8 mouse cellular contexts compared by ENCODE assay signal in genomic region chr5:30922581-30923041, GRCm38 (mm10). TPM values are rescaled to one million over a fixed set of nuclear protein-coding genes. Genes with fewer than 3 reads are reported as not detected.
A peak's percentile ranks its signal among the peaks of the same experiment; 100 is the strongest.
DNase-seq lines count a peak whose midpoint lies in the region; ATAC-seq and TF ChIP-seq lines count a peak whose summit lies in the region.

No protein-coding gene starts in this region.

- peaks cover 35% of the 10 kb centered on the region for H3K4me1 ChIP-seq in erythroblast, embryonic 14.5 days (ENCODE audit: control insufficient read depth)
- H3K4me1 ChIP-seq in ES-Bruce4 (ENCODE audit: control insufficient read depth, insufficient read depth, low read length) = peaks cover 4% of the 10 kb centered on the region
- peaks cover 10% of the 10 kb centered on the region for H3K4me1 ChIP-seq in hindbrain, postnatal 0 days (ENCODE audit: insufficient read depth, low read length)

- ATAC-seq in erythroblast, adult 5-6 weeks (replicated peaks; ENCODE audit: low FRiP score, poor library complexity, severe bottlenecking) = no peak
- ATAC-seq in hindbrain, postnatal 0 days = no peak

- DNase-seq in hindbrain, postnatal 0 days (ENCODE audit: low spot score) = no peak
- peak; percentile 55 for DNase-seq in lung, postnatal 25 days (ENCODE audit: low spot score)
- no peak for DNase-seq in thymus, postnatal 25 days
- no peak for DNase-seq in embryo, embryonic 10 days (ENCODE audit: low spot score)
- no peak for DNase-seq in right cerebral cortex, postnatal 25 days

- H3K36me3 ChIP-seq in erythroblast, embryonic 14.5 days (ENCODE audit: control insufficient read depth) = peaks cover 34% of the 10 kb centered on the region
- no peaks in the 10 kb centered on the region for H3K36me3 ChIP-seq in ES-Bruce4 (ENCODE audit: control insufficient read depth, insufficient read depth, low read length, poor library complexity, severe bottlenecking)
- H3K36me3 ChIP-seq in hindbrain, postnatal 0 days (ENCODE audit: insufficient read depth, low read length) = no peaks in the 10 kb centered on the region

- 68% methylated on average over 10 of the region's 10 CpGs for WGBS in hindbrain, postnatal 0 days

- no peak for TF ChIP-seq CTCF in ES-Bruce4 (IDR thresholded peaks at IDR 0.05; ENCODE audit: low read depth, low read length)
- no peak for TF ChIP-seq CTCF in hindbrain, postnatal 0 days (IDR thresholded peaks at IDR 0.05; ENCODE audit: low read depth)

- TF ChIP-seq POLR2A in ES-Bruce4 (IDR thresholded peaks at IDR 0.05; ENCODE audit: insufficient read depth, low read length) = no peak

- no peaks in the 10 kb centered on the region for H3K27me3 ChIP-seq in erythroblast, embryonic 14.5 days (ENCODE audit: control insufficient read depth)
- H3K27me3 ChIP-seq in ES-Bruce4 (ENCODE audit: control insufficient read depth, insufficient read depth, low read length, poor library complexity, severe bottlenecking) = no peaks in the 10 kb centered on the region
- no peaks in the 10 kb centered on the region for H3K27me3 ChIP-seq in hindbrain, postnatal 0 days (ENCODE audit: insufficient read depth, low read length)

- no peaks in the 10 kb centered on the region for H3K9me3 ChIP-seq in erythroblast, embryonic 14.5 days (ENCODE audit: control insufficient read depth, low read length)
- H3K9me3 ChIP-seq in ES-Bruce4 (replicated peaks; ENCODE audit: control insufficient read depth, insufficient read depth, low read length, poor library complexity, severe bottlenecking) = no peaks in the 10 kb centered on the region
- no peaks in the 10 kb centered on the region for H3K9me3 ChIP-seq in hindbrain, postnatal 0 days (ENCODE audit: low read length)

- peak overlapping the region; percentile 66 for H3K4me2 ChIP-seq in hindbrain, postnatal 0 days (ENCODE audit: low read depth, low read length)

- H3K4me3 ChIP-seq in erythroblast, embryonic 14.5 days (replicated peaks) = peak overlapping the region; percentile 67
- H3K4me3 ChIP-seq in ES-Bruce4 (ENCODE audit: low read depth, low read length) = no peak overlapping the region
- H3K4me3 ChIP-seq in hindbrain, postnatal 0 days (ENCODE audit: low read length) = peak overlapping the region; percentile 48

- H3K9ac ChIP-seq in ES-Bruce4 (ENCODE audit: low read depth, poor library complexity, severe bottlenecking) = peak overlapping the region; percentile 62; the same call in 1 of the 2 replicates
- peak overlapping the region; percentile 37; the same call in 1 of the 2 replicates for H3K9ac ChIP-seq in hindbrain, postnatal 0 days (replicated peaks; ENCODE audit: low read length)

- no peak overlapping the region for H3K27ac ChIP-seq in ES-Bruce4 (ENCODE audit: insufficient read depth, low read length)
- no peak overlapping the region for H3K27ac ChIP-seq in hindbrain, postnatal 0 days

- no peak for TF ChIP-seq EP300 in ES-Bruce4 (IDR thresholded peaks at IDR 0.05; ENCODE audit: insufficient read depth, low read depth, low read length)

RNA-seq across cellular contexts. Expression of gene Khk, which starts 1.4 kb away (rescaled TPM):
- polyA plus RNA-seq in erythroblast, embryonic 14.5 days (2012) = 1.8 and 2.6 TPM in 2 replicates
- total RNA-seq in erythroblast, adult 5-6 weeks (2015; ENCODE audit: low replicate concordance) = 8.1 and 14.4 TPM in 2 replicates
- 9.2 and 12.4 TPM in 2 replicates for total RNA-seq in erythroblast, adult 5-6 weeks (2017; ENCODE audit: low replicate concordance)
- polyA plus RNA-seq in ES-Bruce4 (2011; ENCODE audit: insufficient read depth, insufficient read length, low read depth, missing spikeins) = 12.9 and 14.0 TPM in 2 replicates
- 3.0 and 14.6 TPM in 2 replicates for total RNA-seq in hindbrain, postnatal 0 days (2014; rRNA removed)
- 16.5 and 17.4 TPM in 2 replicates for polyA plus RNA-seq in hindbrain, postnatal 0 days (2015; fragmentation: Nextera tagmentation; extraction: Ambion mirVana)

RNA-seq across cellular contexts. Expression of gene Emilin1, which starts 9.4 kb away (rescaled TPM):
- polyA plus RNA-seq in erythroblast, embryonic 14.5 days (2012) = 0.50 and 0.81 TPM in 2 replicates
- total RNA-seq in erythroblast, adult 5-6 weeks (2015; ENCODE audit: low replicate concordance) = 16.9 and 28.8 TPM in 2 replicates
- total RNA-seq in erythroblast, adult 5-6 weeks (2017; ENCODE audit: low replicate concordance) = 6.5 and 8.1 TPM in 2 replicates
- 2.5 and 3.2 TPM in 2 replicates for polyA plus RNA-seq in ES-Bruce4 (2011; ENCODE audit: insufficient read depth, insufficient read length, low read depth, missing spikeins)
- total RNA-seq in hindbrain, postnatal 0 days (2014; rRNA removed) = 8.1 and 9.3 TPM in 2 replicates
- 10.3 and 10.5 TPM in 2 replicates for polyA plus RNA-seq in hindbrain, postnatal 0 days (2015; fragmentation: Nextera tagmentation; extraction: Ambion mirVana)

RNA-seq across cellular contexts. Expression of gene Ost4, which starts 15.0 kb away (rescaled TPM):
- polyA plus RNA-seq in erythroblast, embryonic 14.5 days (2012) = 27.7 and 30.6 TPM in 2 replicates
- 167 and 176 TPM in 2 replicates for total RNA-seq in erythroblast, adult 5-6 weeks (2015; ENCODE audit: low replicate concordance)
- 63.0 and 140 TPM in 2 replicates for total RNA-seq in erythroblast, adult 5-6 weeks (2017; ENCODE audit: low replicate concordance)
- polyA plus RNA-seq in ES-Bruce4 (2011; ENCODE audit: insufficient read depth, insufficient read length, low read depth, missing spikeins) = 193 and 216 TPM in 2 replicates
- 109 and 179 TPM in 2 replicates for total RNA-seq in hindbrain, postnatal 0 days (2014; rRNA removed)
- polyA plus RNA-seq in hindbrain, postnatal 0 days (2015; fragmentation: Nextera tagmentation; extraction: Ambion mirVana) = 224 and 236 TPM in 2 replicates

RNA-seq across cellular contexts. Expression of gene Cgref1, which starts 22.8 kb away (rescaled TPM):
- not detected in 2 replicates for polyA plus RNA-seq in erythroblast, embryonic 14.5 days (2012)
- total RNA-seq in erythroblast, adult 5-6 weeks (2015; ENCODE audit: low replicate concordance) = not detected in 2 replicates
- total RNA-seq in erythroblast, adult 5-6 weeks (2017; ENCODE audit: low replicate concordance) = not detected in 2 replicates
- polyA plus RNA-seq in ES-Bruce4 (2011; ENCODE audit: insufficient read depth, insufficient read length, low read depth, missing spikeins) = 26.1 and 26.3 TPM in 2 replicates
- 114 and 153 TPM in 2 replicates for total RNA-seq in hindbrain, postnatal 0 days (2014; rRNA removed)
- 77.4 and 88.0 TPM in 2 replicates for polyA plus RNA-seq in hindbrain, postnatal 0 days (2015; fragmentation: Nextera tagmentation; extraction: Ambion mirVana)

RNA-seq across cellular contexts. Expression of gene Agbl5, which starts 34.1 kb away (rescaled TPM):
- polyA plus RNA-seq in erythroblast, embryonic 14.5 days (2012) = 2.4 and 2.7 TPM in 2 replicates
- total RNA-seq in erythroblast, adult 5-6 weeks (2015; ENCODE audit: low replicate concordance) = 4.8 TPM in 1 of 2 replicates, not detected in the other
- 1.9 and 2.0 TPM in 2 replicates for total RNA-seq in erythroblast, adult 5-6 weeks (2017; ENCODE audit: low replicate concordance)
- polyA plus RNA-seq in ES-Bruce4 (2011; ENCODE audit: insufficient read depth, insufficient read length, low read depth, missing spikeins) = 22.0 and 22.3 TPM in 2 replicates
- 58.7 and 61.8 TPM in 2 replicates for total RNA-seq in hindbrain, postnatal 0 days (2014; rRNA removed)
- 14.9 and 18.0 TPM in 2 replicates for polyA plus RNA-seq in hindbrain, postnatal 0 days (2015; fragmentation: Nextera tagmentation; extraction: Ambion mirVana)
